Mouse (Mus musculus): Measurements from ENCODE around the gene BC055324. TPM values are rescaled to one million over a fixed set of nuclear protein-coding genes. Genes with fewer than 3 reads are reported as not detected.

Gene BC055324
- polyA plus RNA-seq, 1 experiment from 2014 or later, result 52.6 TPM

- DNase-seq (ENCODE audit: low spot score) (no peak), ATAC-seq (replicated peaks; ENCODE audit: insufficient number of reproducible peaks, low FRiP score, low TSS enrichment, low read depth) (no peak)
- Histone ChIP-seq H3K27ac (replicated peaks; ENCODE audit: low read depth, low read length) (no peak overlapping the region), H3K9ac (replicated peaks; ENCODE audit: low read length) (no peak overlapping the region), H3K9me3 (replicated peaks; ENCODE audit: control insufficient read depth, low read length) (no peaks in the 10 kb centered on the region), H3K4me1 (ENCODE audit: control insufficient read depth, insufficient read depth, low read length) (no peaks in the 10 kb centered on the region), H3K27me3 (ENCODE audit: control insufficient read depth, insufficient read depth, low read length) (no peaks in the 10 kb centered on the region), H3K4me3 (ENCODE audit: low read depth, low read length) (no peak overlapping the region), H3K36me3 (replicated peaks; ENCODE audit: control insufficient read depth, insufficient read depth, low read depth, low read length) (no peaks in the 10 kb centered on the region), H3K4me2 (ENCODE audit: low read depth, low read length) (no peak overlapping the region)
- 89% methylated on average over 16 of the region's 16 CpGs for WGBS
These were observed 23.8 kb upstream of the BC055324 start for GRCm38 (mm10) chr1:164018221-164018896.

DNA sequence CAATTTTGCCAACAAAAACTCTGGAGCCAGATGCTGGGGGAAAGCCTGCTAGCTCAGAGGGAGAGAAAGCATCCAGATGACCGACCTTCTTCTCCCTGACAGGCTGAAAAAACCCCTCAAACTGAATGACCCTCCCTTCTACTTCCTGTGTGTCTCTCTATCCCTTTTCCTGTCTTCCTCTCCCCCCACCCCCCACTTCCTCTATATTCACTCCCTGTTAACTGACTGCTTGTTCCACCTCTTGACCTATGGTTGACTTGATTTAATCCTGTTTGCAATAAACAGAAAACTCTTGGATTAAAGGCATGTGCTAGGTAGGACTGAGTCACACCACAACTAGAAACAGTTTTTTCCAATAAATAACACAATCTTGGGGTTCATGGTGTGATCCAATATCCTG lies 20.0 kb upstream of the BC055324 start:
- Histone ChIP-seq H3K9ac (replicated peaks; ENCODE audit: low read length) (no peak overlapping the region), H3K9me3 (replicated peaks; ENCODE audit: control insufficient read depth, low read length) (no peaks in the 10 kb centered on the region), H3K27me3 (ENCODE audit: control insufficient read depth, insufficient read depth, low read length) (no peaks in the 10 kb centered on the region), H3K27ac (replicated peaks; ENCODE audit: low read depth, low read length) (no peak overlapping the region), H3K36me3 (replicated peaks; ENCODE audit: control insufficient read depth, insufficient read depth, low read depth, low read length) (no peaks in the 10 kb centered on the region), H3K4me2 (ENCODE audit: low read depth, low read length) (no peak overlapping the region), H3K4me1 (ENCODE audit: control insufficient read depth, insufficient read depth, low read length) (no peaks in the 10 kb centered on the region), H3K4me3 (ENCODE audit: low read depth, low read length) (no peak overlapping the region)
- 33% methylated on average over 1 of the region's 1 CpGs for WGBS
- DNase-seq (ENCODE audit: low spot score) (no peak), ATAC-seq (replicated peaks; ENCODE audit: insufficient number of reproducible peaks, low FRiP score, low TSS enrichment, low read depth) (no peak)

DNA sequence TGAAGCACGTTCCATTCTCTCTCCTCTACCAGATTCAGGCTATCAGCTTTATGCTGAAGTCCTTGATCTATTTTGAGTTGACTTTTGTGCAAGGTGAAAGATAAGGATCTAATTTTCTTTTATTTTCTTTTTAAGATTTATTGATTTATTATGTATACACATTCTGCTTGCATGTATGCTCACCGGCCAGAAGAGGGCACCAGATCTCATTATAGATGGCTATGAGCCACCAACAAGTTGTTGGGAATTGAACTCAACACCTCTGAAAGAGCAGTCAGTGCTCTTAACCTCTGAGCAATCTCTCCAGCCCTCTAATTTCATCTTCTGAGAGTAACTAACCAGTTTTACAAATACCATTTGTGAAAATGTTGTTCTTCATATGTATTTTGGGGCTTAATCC lies 14.6 kb upstream of the BC055324 start:
- H3K9me3 ChIP-seq (replicated peaks; ENCODE audit: control insufficient read depth, low read length), result no peaks in the 10 kb centered on the region
- no peak for ATAC-seq (replicated peaks; ENCODE audit: insufficient number of reproducible peaks, low FRiP score, low TSS enrichment, low read depth)
- no peaks in the 10 kb centered on the region for H3K36me3 ChIP-seq (replicated peaks; ENCODE audit: control insufficient read depth, insufficient read depth, low read depth, low read length)
- no peak overlapping the region for H3K4me3 ChIP-seq (ENCODE audit: low read depth, low read length)
- no peak overlapping the region for H3K9ac ChIP-seq (replicated peaks; ENCODE audit: low read length)
- H3K4me2 ChIP-seq (ENCODE audit: low read depth, low read length), result no peak overlapping the region
- 42% methylated on average over 2 of the region's 2 CpGs for WGBS
- DNase-seq (ENCODE audit: low spot score), result peak; percentile 28
- no peaks in the 10 kb centered on the region for H3K4me1 ChIP-seq (ENCODE audit: control insufficient read depth, insufficient read depth, low read length)
- H3K27me3 ChIP-seq (ENCODE audit: control insufficient read depth, insufficient read depth, low read length), result no peaks in the 10 kb centered on the region
- H3K27ac ChIP-seq (replicated peaks; ENCODE audit: low read depth, low read length), result no peak overlapping the region

GRCm38 (mm10) chr1:164004311-164004710 lies 9.7 kb upstream of the BC055324 start:
- no peaks in the 10 kb centered on the region for H3K9me3 ChIP-seq (replicated peaks; ENCODE audit: control insufficient read depth, low read length)
- H3K27ac ChIP-seq (replicated peaks; ENCODE audit: low read depth, low read length), result no peak overlapping the region
- H3K36me3 ChIP-seq (replicated peaks; ENCODE audit: control insufficient read depth, insufficient read depth, low read depth, low read length), result no peaks in the 10 kb centered on the region
- 79% methylated on average over 3 of the region's 3 CpGs for WGBS
- no peaks in the 10 kb centered on the region for H3K4me1 ChIP-seq (ENCODE audit: control insufficient read depth, insufficient read depth, low read length)
- H3K4me2 ChIP-seq (ENCODE audit: low read depth, low read length), result no peak overlapping the region
- DNase-seq (ENCODE audit: low spot score) (no peak), ATAC-seq (replicated peaks; ENCODE audit: insufficient number of reproducible peaks, low FRiP score, low TSS enrichment, low read depth) (no peak)
- H3K4me3 ChIP-seq (ENCODE audit: low read depth, low read length), result no peak overlapping the region
- no peak overlapping the region for H3K9ac ChIP-seq (replicated peaks; ENCODE audit: low read length)
- no peaks in the 10 kb centered on the region for H3K27me3 ChIP-seq (ENCODE audit: control insufficient read depth, insufficient read depth, low read length)

GRCm38 (mm10) chr1:164001831-164002452 lies 7.3 kb upstream of the BC055324 start:
- no peak overlapping the region for H3K4me2 ChIP-seq (ENCODE audit: low read depth, low read length)
- no peak for DNase-seq (ENCODE audit: low spot score)
- 64% methylated on average over 6 of the region's 6 CpGs for WGBS
- H3K36me3 ChIP-seq (replicated peaks; ENCODE audit: control insufficient read depth, insufficient read depth, low read depth, low read length), result no peaks in the 10 kb centered on the region
- H3K4me1 ChIP-seq (ENCODE audit: control insufficient read depth, insufficient read depth, low read length), result no peaks in the 10 kb centered on the region
- no peak overlapping the region for H3K4me3 ChIP-seq (ENCODE audit: low read depth, low read length)
- H3K27me3 ChIP-seq (ENCODE audit: control insufficient read depth, insufficient read depth, low read length), result no peaks in the 10 kb centered on the region
- H3K27ac ChIP-seq (replicated peaks; ENCODE audit: low read depth, low read length), result no peak overlapping the region
- no peak overlapping the region for H3K9ac ChIP-seq (replicated peaks; ENCODE audit: low read length)
- no peaks in the 10 kb centered on the region for H3K9me3 ChIP-seq (replicated peaks; ENCODE audit: control insufficient read depth, low read length)
- ATAC-seq (replicated peaks; ENCODE audit: insufficient number of reproducible peaks, low FRiP score, low TSS enrichment, low read depth), result no peak

DNA sequence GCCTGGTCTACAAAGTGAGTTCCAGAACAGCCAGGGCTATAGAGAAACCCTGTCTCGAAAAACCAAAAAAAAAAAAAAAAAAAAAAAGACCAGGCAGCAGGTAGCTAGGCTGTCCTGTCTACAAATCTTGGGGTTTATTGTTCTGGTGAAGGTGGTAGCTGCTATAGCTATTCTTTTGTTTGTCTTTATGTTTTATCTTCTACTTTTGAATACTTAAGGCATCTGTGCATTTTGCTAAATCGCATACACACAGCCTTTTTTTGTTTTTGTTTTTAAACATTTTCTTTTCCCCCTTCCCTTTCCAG lies 965 bp upstream of the BC055324 start:
- Histone ChIP-seq H3K9me3 (replicated peaks; ENCODE audit: control insufficient read depth, low read length) (no peaks in the 10 kb centered on the region), H3K27me3 (ENCODE audit: control insufficient read depth, insufficient read depth, low read length) (no peaks in the 10 kb centered on the region), H3K4me3 (ENCODE audit: low read depth, low read length) (peak overlapping the region; percentile 54; the same call in 1 of the 2 replicates), H3K36me3 (replicated peaks; ENCODE audit: control insufficient read depth, insufficient read depth, low read depth, low read length) (no peaks in the 10 kb centered on the region), H3K27ac (replicated peaks; ENCODE audit: low read depth, low read length) (no peak overlapping the region), H3K9ac (replicated peaks; ENCODE audit: low read length) (no peak overlapping the region), H3K4me1 (ENCODE audit: control insufficient read depth, insufficient read depth, low read length) (no peaks in the 10 kb centered on the region), H3K4me2 (ENCODE audit: low read depth, low read length) (peak overlapping the region; percentile 34; the same call in 1 of the 2 replicates)
- no peak for DNase-seq (ENCODE audit: low spot score)
- 85% methylated on average over 1 of the region's 2 CpGs for WGBS
- no peak for ATAC-seq (replicated peaks; ENCODE audit: insufficient number of reproducible peaks, low FRiP score, low TSS enrichment, low read depth)

DNA sequence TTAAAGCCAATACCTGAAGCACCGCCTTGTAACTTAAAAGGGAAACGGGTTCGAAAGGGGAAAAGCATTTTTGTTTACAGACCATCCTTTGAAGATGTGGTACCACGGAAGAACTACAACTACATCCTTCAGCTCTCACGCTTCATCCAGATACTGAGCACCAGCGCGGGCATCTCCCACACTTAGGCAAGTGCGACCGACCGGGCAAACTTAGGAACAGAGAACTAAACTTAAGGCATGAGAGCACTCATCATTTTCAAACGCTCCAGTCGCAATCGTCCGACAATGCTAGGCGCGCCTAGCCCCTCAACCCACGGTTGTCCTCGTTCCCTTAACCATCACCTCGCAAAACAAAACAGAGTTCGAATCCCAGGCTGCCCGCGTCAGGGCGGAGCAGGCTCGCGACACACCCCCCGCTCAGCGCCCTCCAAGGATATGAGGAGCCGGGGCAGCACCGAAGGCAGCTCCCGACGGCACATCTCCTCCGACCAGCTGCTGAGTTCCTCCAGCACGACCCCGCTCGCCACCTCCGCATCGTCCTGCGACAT lies 349 bp downstream of the BC055324 start:
- Histone ChIP-seq H3K4me3 (ENCODE audit: low read depth, low read length) (peak overlapping the region; percentile 54), H3K4me2 (ENCODE audit: low read depth, low read length) (peak overlapping the region; percentile 66), H3K9me3 (replicated peaks; ENCODE audit: control insufficient read depth, low read length) (no peaks in the 10 kb centered on the region), H3K9ac (replicated peaks; ENCODE audit: low read length) (peak overlapping the region; percentile 66), H3K27ac (replicated peaks; ENCODE audit: low read depth, low read length) (no peak overlapping the region), H3K27me3 (ENCODE audit: control insufficient read depth, insufficient read depth, low read length) (no peaks in the 10 kb centered on the region), H3K4me1 (ENCODE audit: control insufficient read depth, insufficient read depth, low read length) (no peaks in the 10 kb centered on the region), H3K36me3 (replicated peaks; ENCODE audit: control insufficient read depth, insufficient read depth, low read depth, low read length) (no peaks in the 10 kb centered on the region)
- ATAC-seq (replicated peaks; ENCODE audit: insufficient number of reproducible peaks, low FRiP score, low TSS enrichment, low read depth) (peak; percentile 26; the same call in 1 of the 2 replicates), DNase-seq (ENCODE audit: low spot score) (no peak)
- WGBS, result 2% methylated on average over 38 of the region's 38 CpGs

DNA sequence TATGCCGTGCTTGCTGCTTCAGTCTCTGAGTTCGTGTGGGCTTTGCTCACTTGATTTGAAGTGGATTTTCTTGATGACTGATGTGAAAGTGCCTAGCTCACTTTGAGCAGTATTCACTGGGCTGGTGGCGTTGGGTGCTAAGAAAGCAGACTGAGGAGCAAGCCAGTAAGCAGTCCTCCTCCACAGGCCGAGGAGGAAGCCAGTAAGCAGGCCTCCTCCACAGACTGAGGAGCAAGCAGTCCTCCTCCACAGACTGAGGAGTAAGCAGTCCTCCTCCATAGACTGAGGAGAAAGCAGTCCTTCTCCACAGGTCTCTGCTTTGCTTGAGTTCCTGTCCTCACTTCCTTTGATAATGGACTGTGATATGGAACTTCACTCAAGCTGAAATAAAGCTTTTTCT lies 2.2 kb downstream of the BC055324 start:
- Histone ChIP-seq H3K9me3 (replicated peaks; ENCODE audit: control insufficient read depth, low read length) (no peaks in the 10 kb centered on the region), H3K36me3 (replicated peaks; ENCODE audit: control insufficient read depth, insufficient read depth, low read depth, low read length) (no peaks in the 10 kb centered on the region), H3K4me3 (ENCODE audit: low read depth, low read length) (no peak overlapping the region), H3K4me1 (ENCODE audit: control insufficient read depth, insufficient read depth, low read length) (no peaks in the 10 kb centered on the region), H3K27ac (replicated peaks; ENCODE audit: low read depth, low read length) (no peak overlapping the region), H3K27me3 (ENCODE audit: control insufficient read depth, insufficient read depth, low read length) (no peaks in the 10 kb centered on the region), H3K4me2 (ENCODE audit: low read depth, low read length) (no peak overlapping the region), H3K9ac (replicated peaks; ENCODE audit: low read length) (no peak overlapping the region)
- DNase-seq (ENCODE audit: low spot score) (no peak), ATAC-seq (replicated peaks; ENCODE audit: insufficient number of reproducible peaks, low FRiP score, low TSS enrichment, low read depth) (no peak)
- 91% methylated on average over 4 of the region's 4 CpGs for WGBS
